Mouse (Mus musculus): ENCODE results near the gene Eea1. TPM values are rescaled to one million over a fixed set of nuclear protein-coding genes. Genes with fewer than 3 reads are reported as not detected.
"Not testable (repeated sequence)": the region's sequence is repeated elsewhere in the genome, so short reads cannot be mapped to it uniquely, and the experiment has no call there.

Eea1 gene
- total RNA-seq, 4 experiments from 2014 or later = 34.0 to 38.8 (median 36.3) TPM

DNA sequence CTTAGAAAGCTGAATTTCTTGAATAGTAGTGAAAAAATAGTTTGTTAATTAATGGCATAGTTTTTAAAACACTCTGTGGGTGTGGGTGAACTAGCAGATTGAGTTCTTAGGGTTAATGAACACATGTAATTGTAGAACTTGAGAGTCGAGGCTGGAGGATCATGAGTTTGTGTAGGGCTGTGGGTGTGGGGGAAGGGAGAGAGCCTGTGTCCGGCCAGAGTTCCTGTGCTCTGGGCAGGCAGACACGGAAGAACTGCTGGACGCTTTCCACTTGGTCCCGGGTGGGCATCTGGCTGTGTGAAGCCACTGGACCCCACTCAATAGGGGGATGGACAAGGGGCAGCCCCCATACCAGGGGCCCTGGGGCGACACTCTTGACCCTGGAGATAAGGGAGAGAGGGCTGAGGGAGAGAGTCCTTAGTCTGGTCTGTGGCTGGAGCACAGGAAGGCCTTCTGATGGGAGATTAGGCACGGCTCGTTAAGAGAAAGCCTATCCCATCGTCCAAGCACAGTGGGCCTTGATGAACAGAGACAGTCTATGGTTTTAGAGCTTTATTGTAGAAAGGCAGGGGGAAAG is 107.6 kb downstream of the Eea1 start:
- no peak for DNase-seq (ENCODE audit: low spot score in 2 of 2)

- no peak for DNase-seq (ENCODE audit: low spot score in 2 of 2)
These were observed 108.1 kb downstream of the Eea1 start for GRCm38 (mm10) chr10:96048550-96048949.

- DNase-seq (ENCODE audit: low spot score in 2 of 2) = peak in 1 of 2 experiments; percentile 32
These were observed 126.9 kb downstream of the Eea1 start for GRCm38 (mm10) chr10:96067347-96067746.

- no peak for DNase-seq (ENCODE audit: low spot score in 2 of 2)
These were observed 133.9 kb downstream of the Eea1 start for GRCm38 (mm10) chr10:96074386-96074785.

- no peak for DNase-seq (ENCODE audit: low spot score in 2 of 2)
These were observed 135.0 kb downstream of the Eea1 start for GRCm38 (mm10) chr10:96075403-96075802.

DNA sequence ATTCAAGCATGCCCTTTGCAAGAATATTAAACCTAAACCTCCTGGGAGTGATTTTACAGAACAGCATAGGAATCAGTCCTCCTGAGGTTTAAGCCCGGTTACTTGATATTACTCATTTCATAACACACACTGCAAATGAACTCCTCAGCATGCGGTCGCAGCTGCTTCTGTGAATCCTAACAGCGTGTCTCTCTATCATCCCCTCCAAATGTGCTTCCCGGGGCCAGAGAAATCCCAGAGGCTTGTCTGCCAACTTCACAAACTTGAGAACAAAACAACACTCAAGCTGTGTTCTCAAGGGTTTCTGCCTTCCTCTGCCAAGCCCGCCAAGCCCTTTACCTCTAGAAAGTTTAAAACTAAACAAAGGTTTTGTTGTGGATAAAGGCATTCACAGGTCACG is 135.4 kb downstream of the Eea1 start:
- peak; percentile 34 to 44 for DNase-seq (ENCODE audit: low spot score in 2 of 2)

GRCm38 (mm10) chr10:96076461-96076860 is 136.0 kb downstream of the Eea1 start:
- no peak for DNase-seq (ENCODE audit: low spot score in 2 of 2)

GRCm38 (mm10) chr10:96077480-96078066 is 137.1 kb downstream of the Eea1 start:
- DNase-seq (ENCODE audit: low spot score in 2 of 2) = not testable (repeated sequence)

- DNase-seq (ENCODE audit: low spot score in 2 of 2) = no peak
These were observed 139.4 kb downstream of the Eea1 start for GRCm38 (mm10) chr10:96079823-96080222.

DNA sequence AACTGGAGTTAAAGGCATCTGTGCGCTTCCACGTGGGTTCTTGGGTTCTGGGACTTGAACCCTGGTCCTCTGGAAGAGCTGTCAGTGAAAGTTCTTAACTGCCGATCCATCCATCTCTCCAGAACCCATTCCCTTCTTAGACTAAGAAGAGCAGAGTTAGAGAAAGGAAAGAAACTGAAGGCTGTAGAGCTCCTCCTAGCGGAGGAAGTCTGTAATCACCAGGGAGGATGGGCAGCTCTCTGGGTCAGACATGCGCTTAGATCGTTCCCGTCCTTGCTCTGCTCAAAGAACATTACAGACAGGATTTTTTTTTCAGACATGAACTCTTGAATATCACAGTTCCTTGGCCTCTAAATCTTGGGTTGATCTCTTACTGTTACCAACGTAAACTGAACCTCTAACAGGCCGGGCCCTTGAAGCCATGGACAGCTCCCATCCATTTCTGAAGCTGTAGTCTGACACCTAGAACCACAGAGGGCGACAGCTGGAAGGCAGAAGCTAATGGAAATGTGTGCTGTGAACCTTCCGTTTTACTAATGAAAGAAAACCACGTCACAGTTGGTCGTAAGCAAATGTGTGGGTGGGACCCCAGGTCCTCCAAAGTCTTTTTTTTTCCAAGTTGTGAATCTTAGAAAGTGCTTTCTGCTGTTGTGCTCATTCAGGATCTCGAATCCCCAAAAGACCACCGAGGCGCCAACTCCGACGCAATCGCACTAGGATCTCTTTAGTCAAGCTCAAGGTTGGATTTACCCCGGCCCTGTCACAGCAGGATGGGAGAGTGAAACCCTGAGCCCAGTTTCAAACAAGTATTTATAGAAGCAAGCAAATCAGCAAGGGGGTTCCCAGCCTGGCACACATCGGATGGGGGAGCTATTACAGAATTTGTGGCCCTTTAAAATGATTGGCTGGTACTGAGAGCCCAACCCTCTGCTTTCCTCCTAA is 140.3 kb downstream of the Eea1 start:
- no peak for DNase-seq (ENCODE audit: low spot score in 2 of 2)

- no peak for DNase-seq (ENCODE audit: low spot score in 2 of 2)
These were observed 141.8 kb downstream of the Eea1 start for GRCm38 (mm10) chr10:96082203-96082602.

- no peak for DNase-seq (ENCODE audit: low spot score in 2 of 2)
These were observed 149.3 kb downstream of the Eea1 start for GRCm38 (mm10) chr10:96089744-96090143.

GRCm38 (mm10) chr10:96090388-96090787 is 149.9 kb downstream of the Eea1 start:
- no peak for DNase-seq (ENCODE audit: low spot score in 2 of 2)

DNA sequence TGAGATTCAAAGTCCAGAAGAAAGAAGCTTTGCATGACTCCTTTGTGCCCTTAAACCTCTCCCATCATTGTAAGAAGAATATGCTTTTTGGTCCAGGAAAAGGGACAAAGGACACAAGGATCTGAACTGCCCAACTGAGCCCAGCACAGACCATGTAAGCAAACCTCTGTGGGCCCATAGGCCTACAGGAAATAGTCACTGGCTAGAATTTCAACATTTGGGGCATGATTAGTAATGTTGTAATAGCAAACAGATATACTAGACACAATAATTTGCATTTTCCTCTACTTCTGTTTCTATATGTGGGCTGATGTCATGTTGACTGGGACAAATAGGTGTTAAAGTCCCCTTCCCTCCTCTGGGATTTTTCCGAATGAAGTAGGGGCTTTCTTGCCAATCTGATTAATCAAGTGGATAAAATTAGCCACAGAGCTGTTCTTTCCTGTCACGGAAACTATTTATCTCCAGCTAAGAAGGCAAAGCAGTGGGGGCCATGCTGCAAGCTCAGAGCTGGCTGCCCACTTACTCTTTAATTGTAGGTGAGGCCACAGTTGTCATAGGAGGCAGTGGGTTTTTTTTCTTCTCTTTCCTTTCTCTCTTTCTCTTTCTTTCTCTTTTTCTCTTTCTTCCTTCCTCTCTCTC is 153.6 kb downstream of the Eea1 start:
- no peak for DNase-seq (ENCODE audit: low spot score in 2 of 2)

DNA sequence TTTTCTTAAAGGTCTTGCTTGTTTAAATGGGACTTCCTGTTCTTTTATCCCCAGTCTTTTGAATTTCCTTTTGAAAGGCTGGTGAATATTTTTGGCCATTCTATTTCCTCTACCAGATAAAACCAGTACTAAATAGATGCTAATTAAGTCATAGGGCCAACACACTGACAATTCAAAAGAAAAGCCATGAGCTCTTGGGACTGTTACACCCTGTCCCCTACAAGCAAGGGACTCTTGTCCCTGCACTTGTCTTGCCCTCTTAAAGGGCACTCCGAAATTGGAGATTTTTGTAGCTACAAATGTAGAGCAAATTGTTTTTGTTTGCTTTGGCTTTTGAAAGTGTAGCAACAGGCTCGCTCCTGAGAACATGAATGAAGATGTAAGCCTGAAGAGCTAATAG is 154.1 kb downstream of the Eea1 start:
- DNase-seq (ENCODE audit: low spot score in 2 of 2) = no peak

Other genes starting within 250 kb of the Eea1 start
- gene Gm33543, start 97.7 kb upstream of the Eea1 start, total RNA-seq (2022) = not detected
- not detected for gene Gm5426, start 196.0 kb downstream of the Eea1 start, total RNA-seq (2022)